Mouse (Mus musculus) kidney, postnatal 0 days (tissue): Measurements from ENCODE around the gene Lrriq1. TPM values are rescaled to one million over a fixed set of nuclear protein-coding genes. Genes with fewer than 3 reads are reported as not detected.

Experiments
- ATAC-seq: fragments of 200-750 bp; cut with Nextera tagmentation; replicated peaks from 2 replicates; pipeline ENCODE4 v1.8.0; 2017; ENCODE audit warnings: low read depth, moderate number of reproducible peaks, moderate TSS enrichment, moderate library complexity; ENCODE audit not compliant: low FRiP score
- DNase-seq: peaks from one replicate; pipeline ENCODE4 v3.0.0-alpha.2; 2016; ENCODE audit warnings: low spot score
- H3K27ac ChIP-seq: fragments of 300-500 bp; sonication (generic); 2 replicates; pipeline ENCODE4 v1.5.1; 2014; ENCODE audit warnings: mild to moderate bottlenecking
- H3K27me3 ChIP-seq: fragments of 300-500 bp; sonication (generic); 2 replicates; pipeline ENCODE4 v1.6.1; 2014; ENCODE audit warnings: low read length, mixed read lengths; ENCODE audit not compliant: insufficient read depth
- H3K36me3 ChIP-seq: fragments of 300-500 bp; sonication (generic); 2 replicates; pipeline ENCODE4 v1.6.1; 2014; ENCODE audit warnings: low read length, mixed read lengths; ENCODE audit not compliant: insufficient read depth
- H3K4me1 ChIP-seq: fragments of 300-500 bp; sonication (generic); replicated peaks from 2 replicates; pipeline ENCODE4 v1.6.1; 2014; ENCODE audit warnings: antibody characterized with exemption, low read length, mixed read lengths; ENCODE audit not compliant: insufficient read depth
- H3K4me2 ChIP-seq: fragments of 300-500 bp; sonication (generic); 2 replicates; pipeline ENCODE4 v1.6.1; 2014; ENCODE audit warnings: mild to moderate bottlenecking, low read length, moderate library complexity, mixed read lengths
- H3K4me3 ChIP-seq: fragments of 300-500 bp; sonication (generic); replicated peaks from 2 replicates; pipeline ENCODE4 v1.5.1; 2014; ENCODE audit warnings: low read depth, low read length
- H3K9ac ChIP-seq: fragments of 300-500 bp; sonication (generic); 2 replicates; pipeline ENCODE4 v1.6.1; 2014; ENCODE audit warnings: low read depth, low read length
- H3K9me3 ChIP-seq: fragments of 300-500 bp; sonication (generic); replicated peaks from 2 replicates; pipeline ENCODE4 v1.6.1; 2016; ENCODE audit warnings: low read length, inconsistent platforms, mixed read lengths
- CTCF ChIP-seq: IDR thresholded peaks from 2 replicates; pipeline ENCODE4 v1.5.1; 2016; ENCODE audit warnings: antibody characterized with exemption, low read depth, mild to moderate bottlenecking, moderate library complexity
- WGBS: fragments of 180-500 bp; shearing (Covaris S2); extraction: QIAGEN DNeasy Blood & Tissue Kit; methylation state at CpG from one replicate; pipeline ENCODE4 v1.1.7; 2014; 5-methylcytosine and 5-hydroxymethylcytosine counted together
- polyA plus RNA-seq: library from polyadenylated mRNA; unstranded; fragments of >200 nt; fragmentation: Nextera tagmentation; extraction: Ambion mirVana; gene quantifications from 2 replicates; pipeline ENCODE4 v1.2.1, GENCODE M21; 2015

The Lrriq1 gene
- polyA plus RNA-seq, 1 experiment from 2014 or later = 19.4 TPM

DNA sequence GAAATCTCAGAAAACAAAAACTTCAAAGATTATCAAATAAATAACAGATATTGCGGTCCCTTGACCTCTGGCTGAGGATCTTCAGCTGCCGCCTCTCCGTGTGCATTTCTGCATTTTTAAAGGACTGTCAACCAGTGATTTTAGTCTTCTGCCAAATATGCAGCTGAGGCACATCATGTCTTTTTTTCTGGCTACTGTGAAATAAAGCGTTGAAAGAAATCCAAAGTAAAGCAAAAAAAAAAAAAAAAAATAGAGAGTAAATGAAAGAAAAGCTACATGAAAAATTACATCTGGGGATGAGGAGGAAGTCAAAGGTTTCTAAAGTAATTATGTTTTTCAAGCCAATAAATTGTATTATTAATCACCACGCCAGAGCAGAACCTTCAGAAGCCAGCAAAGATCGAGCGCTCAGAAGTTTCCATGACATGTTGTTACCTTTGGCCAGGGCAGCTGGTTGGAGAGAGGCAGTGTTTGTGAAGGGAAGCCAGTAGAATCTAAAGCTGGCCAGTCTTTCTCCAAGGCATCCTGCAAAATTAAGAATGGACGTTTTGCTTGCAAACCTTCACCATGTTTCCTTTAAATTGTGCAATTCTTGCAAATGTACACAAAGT is 90.2 kb downstream of the Lrriq1 start:
- ATAC-seq (no peak; the same call in 1 of the 2 replicates), DNase-seq (peak; percentile 91)
- H3K27ac ChIP-seq = no peak overlapping the region
- H3K27me3 ChIP-seq = no peaks in the 10 kb centered on the region
- H3K9ac ChIP-seq = no peak overlapping the region
- no peaks in the 10 kb centered on the region for H3K36me3 ChIP-seq
- WGBS = 45% methylated on average over 8 of the region's 8 CpGs
- no peaks in the 10 kb centered on the region for H3K9me3 ChIP-seq
- TF ChIP-seq CTCF = no peak
- no peaks in the 10 kb centered on the region for H3K4me1 ChIP-seq
- H3K4me3 ChIP-seq = no peak overlapping the region
- H3K4me2 ChIP-seq = peak overlapping the region; percentile 28; the same call in 1 of the 2 replicates

GRCm38 (mm10) chr10:103144927-103145768 is 91.0 kb downstream of the Lrriq1 start:
- Histone ChIP-seq H3K9ac (no peak overlapping the region), H3K4me1 (no peaks in the 10 kb centered on the region), H3K27ac (peak overlapping the region; percentile 25; the same call in 1 of the 2 replicates), H3K4me2 (peak overlapping the region; percentile 28), H3K27me3 (no peaks in the 10 kb centered on the region), H3K9me3 (no peaks in the 10 kb centered on the region), H3K36me3 (no peaks in the 10 kb centered on the region), H3K4me3 (no peak overlapping the region)
- no peak for TF ChIP-seq CTCF
- ATAC-seq = no peak; the same call in 1 of the 2 replicates
- 53% methylated on average over 11 of the region's 11 CpGs for WGBS
- peak; percentile 57 for DNase-seq

DNA sequence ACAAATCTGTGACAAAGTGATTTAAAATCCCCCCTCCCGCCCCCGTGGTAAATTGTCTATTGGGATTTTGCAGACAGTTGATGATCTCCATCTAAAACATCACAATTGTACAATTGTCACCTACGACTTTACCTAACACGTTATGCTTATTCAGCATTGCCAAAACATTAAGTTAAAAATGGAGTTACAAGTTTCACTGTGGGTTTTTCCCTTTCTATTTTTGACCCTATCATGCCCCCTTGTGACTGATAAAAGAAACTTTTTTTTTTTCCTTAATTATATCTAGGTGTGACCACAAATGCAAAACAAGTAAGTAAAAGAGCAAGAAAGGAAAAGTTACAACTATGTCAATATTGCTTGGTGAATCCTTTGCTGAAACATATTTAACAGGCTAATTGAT is 93.6 kb downstream of the Lrriq1 start:
- WGBS = 52% methylated on average over 4 of the region's 4 CpGs
- Histone ChIP-seq H3K4me3 (0 out of 2 replicates have a peak overlapping the region, but pooled peaks have one; percentile 18), H3K27ac (no peak overlapping the region)

GRCm38 (mm10) chr10:103141532-103141931 is 94.6 kb downstream of the Lrriq1 start:
- DNase-seq (peak; percentile 72), ATAC-seq (no peak)
- H3K4me3 ChIP-seq = no peak overlapping the region
- no peaks in the 10 kb centered on the region for H3K9me3 ChIP-seq
- no peak overlapping the region for H3K9ac ChIP-seq
- peak; percentile 62 for TF ChIP-seq CTCF
- H3K36me3 ChIP-seq = no peaks in the 10 kb centered on the region
- H3K4me1 ChIP-seq = no peaks in the 10 kb centered on the region
- no peaks in the 10 kb centered on the region for H3K27me3 ChIP-seq
- 39% methylated on average over 6 of the region's 6 CpGs for WGBS
- H3K27ac ChIP-seq = no peak overlapping the region
- H3K4me2 ChIP-seq = peak overlapping the region; percentile 23

More for the DNA sequence above, 93.6 kb downstream of the Lrriq1 start:
- Histone ChIP-seq H3K4me1 (no peaks in the 10 kb centered on the region), H3K9me3 (no peaks in the 10 kb centered on the region), H3K4me2 (0 out of 2 replicates have a peak overlapping the region, but pooled peaks have one; percentile 15), H3K27me3 (no peaks in the 10 kb centered on the region), H3K9ac (no peak overlapping the region), H3K36me3 (no peaks in the 10 kb centered on the region)
- DNase-seq (peak; percentile 35), ATAC-seq (no peak)
- peak; percentile 42; the same call in 1 of the 2 replicates for TF ChIP-seq CTCF

- DNase-seq (no peak), ATAC-seq (no peak)
- H3K9me3 ChIP-seq = no peaks in the 10 kb centered on the region
- H3K27me3 ChIP-seq = no peaks in the 10 kb centered on the region
- H3K9ac ChIP-seq = no peak overlapping the region
- peak overlapping the region; percentile 28 for H3K4me2 ChIP-seq
- no peaks in the 10 kb centered on the region for H3K4me1 ChIP-seq
- H3K36me3 ChIP-seq = no peaks in the 10 kb centered on the region
- H3K27ac ChIP-seq = no peak overlapping the region
- TF ChIP-seq CTCF = no peak
- 59% methylated on average over 8 of the region's 8 CpGs for WGBS
- no peak overlapping the region for H3K4me3 ChIP-seq
Observed at GRCm38 (mm10) chr10:103140609-103141008, 95.5 kb downstream of the Lrriq1 start.

- no peak overlapping the region for H3K27ac ChIP-seq
- no peak overlapping the region for H3K9ac ChIP-seq
- no peak for DNase-seq
- no peaks in the 10 kb centered on the region for H3K9me3 ChIP-seq
- no peaks in the 10 kb centered on the region for H3K4me1 ChIP-seq
- H3K36me3 ChIP-seq = no peaks in the 10 kb centered on the region
- H3K4me2 ChIP-seq = no peak overlapping the region
- ATAC-seq = peak; percentile 63; the same call in 1 of the 2 replicates
- H3K27me3 ChIP-seq = no peaks in the 10 kb centered on the region
- WGBS = 40% methylated on average over 6 of the region's 6 CpGs
- no peak for TF ChIP-seq CTCF
- no peak overlapping the region for H3K4me3 ChIP-seq
Observed at GRCm38 (mm10) chr10:103114629-103115028, 121.5 kb downstream of the Lrriq1 start.
